Mouse (Mus musculus) thymus, adult 2 months (tissue): ENCODE measurements around the gene Sgcb. TPM values are rescaled to one million over a fixed set of nuclear protein-coding genes. Genes with fewer than 3 reads are reported as not detected.

Experiments
- DNase-seq: peaks from one replicate; pipeline ENCODE4 v3.0.0; 2021
- H3K27ac ChIP-seq: fragments of 200-500 bp; 2 replicates; pipeline ENCODE4 v1.5.1; 2012; ENCODE audit warnings: low read length, control low read depth; ENCODE audit not compliant: control insufficient read depth, insufficient read depth
- H3K27me3 ChIP-seq: fragments of 200-500 bp; 2 replicates; pipeline ENCODE4 v1.6.1; 2012; ENCODE audit warnings: mild to moderate bottlenecking, low read length, moderate library complexity, mixed read lengths; ENCODE audit not compliant: control insufficient read depth, insufficient read depth
- H3K36me3 ChIP-seq: fragments of 200-500 bp; 2 replicates; pipeline ENCODE4 v1.6.1; 2012; ENCODE audit warnings: mild to moderate bottlenecking, low read length, moderate library complexity; ENCODE audit not compliant: control insufficient read depth, insufficient read depth
- H3K4me1 ChIP-seq: fragments of 200-500 bp; replicated peaks from 2 replicates; pipeline ENCODE4 v1.6.1; 2012; ENCODE audit warnings: low read length; ENCODE audit not compliant: control insufficient read depth, insufficient read depth
- H3K4me3 ChIP-seq: fragments of 200-500 bp; 2 replicates; pipeline ENCODE4 v1.5.1; 2012; ENCODE audit warnings: mild to moderate bottlenecking, low read length, control low read depth, moderate library complexity; ENCODE audit not compliant: control insufficient read depth, insufficient read depth
- CTCF ChIP-seq: fragments of 200-500 bp; IDR thresholded peaks from 2 replicates; pipeline ENCODE4 v1.5.1; 2012; ENCODE audit warnings: mild to moderate bottlenecking, control low read depth, low read length, moderate library complexity, borderline replicate concordance; ENCODE audit not compliant: control insufficient read depth, poor library complexity, insufficient read depth; ENCODE audit errors: extremely low read depth
- POLR2A ChIP-seq: fragments of 200-500 bp; IDR thresholded peaks from 2 replicates; pipeline ENCODE4 v1.6.1; 2012; ENCODE audit warnings: mild to moderate bottlenecking, low read length, control low read depth, moderate library complexity; ENCODE audit not compliant: control insufficient read depth, poor library complexity, insufficient read depth; ENCODE audit errors: extremely low read depth
- WGBS: fragments of 180-500 bp; shearing (Covaris S2); methylation state at CpG from one replicate; pipeline ENCODE4 v1.1.7; 2018; 5-methylcytosine and 5-hydroxymethylcytosine counted together
- polyA plus RNA-seq: library from polyadenylated mRNA; depleted of rRNA; stranded (reverse); fragments of >200 nt; gene quantifications from 2 replicates; pipeline ENCODE4 v1.2.3, GENCODE M21; 2012

Gene Sgcb
- polyA plus RNA-seq, 1 experiment = 8.9 TPM

DNA sequence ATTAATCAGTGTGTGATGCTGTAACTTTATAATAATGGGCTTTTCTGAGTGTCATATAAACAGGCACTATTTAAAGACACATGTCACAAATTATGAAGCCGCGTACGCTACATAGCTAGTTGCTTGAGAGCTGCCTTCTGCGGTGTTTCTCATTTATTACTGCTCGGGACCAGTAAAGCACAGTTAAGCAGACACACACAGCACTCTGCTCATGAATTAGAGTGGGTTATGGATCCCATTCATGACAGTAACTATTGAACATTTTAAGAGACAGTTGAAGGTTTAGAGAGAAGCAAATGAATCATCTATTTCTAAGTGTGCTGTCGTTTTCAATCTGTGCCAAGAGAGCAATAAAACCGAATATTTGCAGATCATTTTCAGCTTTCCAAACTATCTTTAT is 20.7 kb downstream of the Sgcb start:
- H3K27me3 ChIP-seq = no peaks in the 10 kb centered on the region
- 95% methylated on average over 7 of the region's 7 CpGs for WGBS
- no peak for TF ChIP-seq CTCF
- no peak for TF ChIP-seq POLR2A
- H3K4me3 ChIP-seq = no peak overlapping the region
- no peak overlapping the region for H3K27ac ChIP-seq
- no peaks in the 10 kb centered on the region for H3K36me3 ChIP-seq
- no peak for DNase-seq
- H3K4me1 ChIP-seq = peaks cover 11% of the 10 kb centered on the region

DNA sequence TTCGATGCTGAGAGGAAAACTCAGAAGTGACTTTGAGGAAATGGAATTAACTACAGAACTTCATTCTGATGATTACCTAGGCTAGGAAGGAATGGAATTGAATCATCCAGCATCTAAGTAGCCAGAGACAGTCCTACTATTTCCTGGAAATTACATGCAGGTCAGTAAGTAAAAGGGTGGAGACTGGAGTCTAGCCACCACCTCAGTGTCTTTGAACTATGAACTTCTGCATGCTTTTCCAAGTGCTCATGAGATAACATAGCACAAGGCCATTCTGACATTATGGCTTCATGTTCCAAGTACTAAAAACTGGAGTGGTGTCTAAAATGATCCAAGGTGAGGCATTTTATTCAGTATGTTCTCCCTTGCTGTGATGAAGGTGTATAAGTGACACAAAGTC is 22.1 kb downstream of the Sgcb start:
- WGBS = 80% methylated on average over 1 of the region's 1 CpGs
- Histone ChIP-seq H3K27ac (no peak overlapping the region), H3K27me3 (no peaks in the 10 kb centered on the region), H3K36me3 (no peaks in the 10 kb centered on the region), H3K4me3 (no peak overlapping the region), H3K4me1 (peaks cover 7% of the 10 kb centered on the region; the same call in 1 of the 2 replicates)
- no peak for TF ChIP-seq CTCF
- no peak for TF ChIP-seq POLR2A
- no peak for DNase-seq

DNA sequence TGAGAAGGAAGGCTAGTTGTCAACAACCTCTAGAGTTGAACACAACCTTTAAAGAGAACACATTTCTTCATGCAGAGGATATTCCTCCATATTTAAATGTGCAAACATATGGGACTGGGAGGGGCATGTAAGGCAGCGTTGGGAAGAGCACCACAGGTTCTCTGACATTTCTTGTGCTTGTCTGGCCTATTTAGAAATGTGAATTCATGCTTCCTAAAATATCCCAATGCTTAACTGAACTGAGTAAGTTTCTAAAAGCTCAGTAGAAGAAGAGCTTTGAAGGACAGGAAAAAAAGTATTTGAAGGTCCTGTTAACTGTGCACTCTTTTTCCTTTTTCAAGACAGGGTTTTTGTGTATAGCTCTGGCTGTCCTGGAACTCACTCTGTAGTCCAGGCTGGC is 28.6 kb downstream of the Sgcb start:
- H3K4me3 ChIP-seq = no peak overlapping the region
- no peak overlapping the region for H3K27ac ChIP-seq
- TF ChIP-seq POLR2A = no peak
- no peak for TF ChIP-seq CTCF
- peaks cover 5% of the 10 kb centered on the region for H3K4me1 ChIP-seq
- no peaks in the 10 kb centered on the region for H3K27me3 ChIP-seq
- DNase-seq = no peak
- 89% methylated on average over 1 of the region's 1 CpGs for WGBS
- H3K36me3 ChIP-seq = no peaks in the 10 kb centered on the region

DNA sequence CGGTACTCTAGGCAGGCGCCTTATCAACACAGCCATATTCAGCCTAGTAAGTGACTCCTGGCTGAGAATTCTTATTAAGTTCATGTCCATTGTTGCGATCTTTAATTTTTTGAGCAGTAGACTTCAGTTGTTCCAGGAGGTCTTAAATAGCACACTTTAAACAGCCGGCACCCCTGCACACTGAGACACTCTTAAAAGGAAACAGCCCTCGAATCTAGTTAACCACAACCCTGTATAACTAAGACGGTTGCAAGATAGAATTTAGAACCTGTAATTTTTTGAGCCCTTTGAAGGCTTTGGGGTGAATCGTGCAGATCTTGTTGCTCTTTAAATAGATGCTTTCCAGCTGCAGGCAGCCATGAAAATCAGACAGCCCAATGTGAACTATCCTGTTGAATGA is 32.4 kb downstream of the Sgcb start:
- H3K27ac ChIP-seq = no peak overlapping the region
- no peaks in the 10 kb centered on the region for H3K27me3 ChIP-seq
- 13% methylated on average over 7 of the region's 7 CpGs for WGBS
- no peaks in the 10 kb centered on the region for H3K36me3 ChIP-seq
- DNase-seq = peak; percentile 16
- no peak for TF ChIP-seq CTCF
- TF ChIP-seq POLR2A = no peak
- no peak overlapping the region for H3K4me3 ChIP-seq
- H3K4me1 ChIP-seq = peaks cover 5% of the 10 kb centered on the region

DNA sequence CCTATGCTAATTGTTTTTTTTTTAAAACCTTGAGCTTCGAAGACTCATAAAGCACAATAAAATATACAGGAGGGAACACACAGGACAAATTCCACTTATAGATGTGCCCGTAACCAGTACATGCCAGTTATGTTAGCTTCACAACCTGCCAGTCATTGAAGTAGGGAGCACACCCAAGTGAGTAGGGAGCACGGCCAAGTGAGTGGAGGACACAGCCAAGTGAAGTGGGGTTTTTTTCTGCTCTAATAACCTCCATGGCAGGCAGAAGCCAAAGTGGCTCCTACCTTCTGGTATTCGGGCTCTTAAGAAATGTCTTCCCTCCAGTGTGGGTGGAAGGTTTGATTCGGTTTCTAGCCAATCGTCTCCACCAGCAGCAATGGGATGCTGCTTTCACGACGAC is 34.3 kb downstream of the Sgcb start:
- Histone ChIP-seq H3K4me3 (no peak overlapping the region), H3K4me1 (peaks cover 5% of the 10 kb centered on the region), H3K27ac (no peak overlapping the region), H3K27me3 (no peaks in the 10 kb centered on the region), H3K36me3 (no peaks in the 10 kb centered on the region)
- TF ChIP-seq CTCF = no peak
- TF ChIP-seq POLR2A = no peak
- 99% methylated on average over 8 of the region's 8 CpGs for WGBS
- DNase-seq = no peak

DNA sequence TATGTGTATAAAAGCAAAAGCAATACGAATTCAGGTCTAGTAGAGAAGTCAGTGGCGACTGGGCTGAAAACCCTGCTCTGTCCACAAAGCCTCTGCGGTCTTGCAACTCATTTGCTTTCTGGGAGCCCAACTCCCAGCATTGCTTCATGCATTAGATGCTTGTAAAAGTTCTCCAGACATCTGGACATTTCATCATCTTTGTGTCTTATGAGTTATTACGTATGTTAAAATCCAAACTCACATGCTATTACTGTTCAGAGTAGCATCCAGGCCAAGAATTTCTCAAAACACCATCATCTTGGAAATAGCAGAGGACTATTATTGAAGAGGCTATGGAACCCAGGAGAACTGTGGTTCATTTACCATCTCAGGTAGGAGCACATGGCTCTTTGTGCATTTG is 36.5 kb downstream of the Sgcb start:
- H3K4me3 ChIP-seq = no peak overlapping the region
- TF ChIP-seq POLR2A = no peak
- no peaks in the 10 kb centered on the region for H3K27me3 ChIP-seq
- H3K4me1 ChIP-seq = peaks cover 5% of the 10 kb centered on the region
- no peak overlapping the region for H3K27ac ChIP-seq
- WGBS = 98% methylated on average over 4 of the region's 4 CpGs
- DNase-seq = no peak
- H3K36me3 ChIP-seq = no peaks in the 10 kb centered on the region

DNA sequence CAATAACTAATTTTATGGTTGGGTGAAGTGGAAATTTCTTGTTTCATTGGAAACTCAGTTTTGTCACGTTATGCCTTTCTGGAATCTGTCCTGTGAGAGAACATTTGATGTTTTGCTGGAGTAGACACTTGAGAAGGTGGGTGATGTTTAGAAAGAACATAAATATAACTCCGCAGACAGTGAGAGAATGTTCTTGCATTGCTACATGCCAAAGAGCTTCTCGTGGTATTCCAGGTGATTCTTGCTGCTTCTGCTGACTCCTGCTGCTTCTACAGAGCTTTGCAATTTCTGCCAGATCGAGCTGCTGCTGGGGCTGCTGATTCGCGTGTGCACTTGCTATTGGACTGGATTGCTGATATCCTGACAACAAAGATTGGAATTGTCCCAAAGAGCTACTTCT is 42.6 kb downstream of the Sgcb start:
- DNase-seq = no peak
- 96% methylated on average over 6 of the region's 6 CpGs for WGBS
- TF ChIP-seq POLR2A = no peak
- no peak for TF ChIP-seq CTCF
- Histone ChIP-seq H3K4me3 (no peak overlapping the region), H3K36me3 (no peaks in the 10 kb centered on the region), H3K4me1 (no peaks in the 10 kb centered on the region), H3K27me3 (no peaks in the 10 kb centered on the region), H3K27ac (no peak overlapping the region)

DNA sequence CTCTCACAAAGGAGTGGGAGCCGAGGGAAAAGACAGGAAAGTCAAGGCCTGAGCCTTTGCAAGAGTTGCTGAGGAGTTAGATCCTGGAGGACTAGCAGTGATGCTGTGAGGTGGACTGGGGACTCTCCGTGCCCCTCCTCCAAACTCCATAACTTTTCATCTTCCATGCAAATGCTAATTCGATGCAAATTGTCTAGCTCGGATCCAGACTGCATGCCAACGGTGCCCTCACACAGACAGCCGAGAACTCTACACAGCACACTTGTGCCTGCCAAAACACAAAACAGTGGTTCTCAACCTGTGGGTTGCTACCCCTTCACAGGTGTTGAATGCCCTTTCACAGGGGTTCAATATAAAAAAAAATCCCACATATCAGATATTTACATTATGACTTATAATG is 43.0 kb downstream of the Sgcb start:
- DNase-seq = no peak
- WGBS = 97% methylated on average over 6 of the region's 6 CpGs
- TF ChIP-seq POLR2A = no peak
- TF ChIP-seq CTCF = no peak
- no peaks in the 10 kb centered on the region for H3K36me3 ChIP-seq
- H3K4me1 ChIP-seq = no peaks in the 10 kb centered on the region
- no peaks in the 10 kb centered on the region for H3K27me3 ChIP-seq
- no peak overlapping the region for H3K27ac ChIP-seq
- no peak overlapping the region for H3K4me3 ChIP-seq
